Mouse (Mus musculus): ENCODE results near the gene Limch1.

GRCm38 (mm10) chr5:66996886-66997599, 251.4 kb downstream of the Limch1 start:
- peak; percentile 68 for TF ChIP-seq CTCF (IDR thresholded peaks at IDR 0.05; ENCODE audit: low read depth, low read length)
- TF ChIP-seq POLR2A (IDR thresholded peaks at IDR 0.05; ENCODE audit: extremely low read depth, insufficient read depth, low read length), result no peak
